Mouse (Mus musculus): Measurements from ENCODE around the gene Eef1akmt2.
A peak's percentile ranks its signal among the peaks of the same experiment; 100 is the strongest.

Eef1akmt2 gene

DNA sequence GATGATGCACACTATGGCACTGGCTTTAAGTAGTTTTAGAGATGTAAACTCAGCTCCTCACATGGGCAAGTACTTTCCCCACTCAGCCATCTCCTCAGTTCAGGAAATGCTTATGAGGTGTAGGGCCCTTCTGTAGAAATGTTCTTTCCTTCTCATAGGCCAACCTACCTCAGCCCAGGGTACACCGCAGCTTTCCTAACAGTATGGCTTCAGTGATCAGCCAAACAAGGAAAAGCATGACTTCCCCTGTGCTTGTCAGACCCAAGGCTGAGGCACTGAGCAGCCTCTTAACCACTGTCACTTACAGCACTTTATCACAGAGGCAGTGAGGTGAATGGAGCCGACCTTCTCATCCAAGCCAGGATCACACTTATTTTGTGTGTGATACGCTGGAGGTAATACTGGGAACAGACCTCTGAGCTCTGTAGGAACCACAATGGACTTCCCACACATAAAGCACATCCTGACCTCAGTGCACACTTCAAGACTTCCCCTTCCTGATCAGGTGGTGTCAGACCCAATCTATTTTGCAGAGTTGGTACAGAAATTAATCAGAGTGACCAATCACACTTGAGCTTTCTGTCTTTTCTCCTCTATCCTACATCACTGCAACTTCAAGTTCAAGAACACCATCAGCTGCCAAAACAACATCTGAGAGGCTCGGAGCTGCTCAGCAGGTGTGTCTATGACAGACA is 64.8 kb downstream of the Eef1akmt2 start:
- no peak for DNase-seq (ENCODE audit: low read depth)

- no peak for DNase-seq (ENCODE audit: low read depth)
Observed at GRCm38 (mm10) chr7:132787022-132787421, 65.5 kb downstream of the Eef1akmt2 start.

- DNase-seq (ENCODE audit: low read depth): no peak
Observed at GRCm38 (mm10) chr7:132786522-132786921, 66.0 kb downstream of the Eef1akmt2 start.

GRCm38 (mm10) chr7:132786011-132786410 is 66.5 kb downstream of the Eef1akmt2 start:
- DNase-seq (ENCODE audit: low read depth): no peak

- DNase-seq (ENCODE audit: low read depth): no peak
Observed at GRCm38 (mm10) chr7:132784101-132784500, 68.4 kb downstream of the Eef1akmt2 start.

DNA sequence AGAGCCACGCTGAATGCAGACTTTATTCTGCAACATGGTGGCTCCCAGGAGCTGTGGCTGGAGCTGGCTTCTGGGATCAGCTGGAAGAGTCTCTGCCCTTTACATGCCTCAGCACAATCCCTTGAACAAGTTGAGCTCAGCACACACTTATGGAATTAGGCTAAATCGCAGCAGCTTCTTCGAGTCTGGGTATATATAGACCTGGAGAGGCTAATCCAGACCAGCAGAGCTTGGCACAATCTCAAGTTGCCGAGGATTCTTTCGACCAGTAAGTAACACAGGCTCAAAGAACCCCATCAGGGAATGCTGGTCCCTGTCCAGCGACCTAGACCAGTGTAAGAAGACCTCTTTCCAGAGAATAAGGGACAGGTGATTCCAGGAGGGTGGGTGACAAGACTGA is 70.6 kb downstream of the Eef1akmt2 start:
- DNase-seq (ENCODE audit: low read depth): no peak

- DNase-seq (ENCODE audit: low read depth): no peak
Observed at GRCm38 (mm10) chr7:132781130-132781814, 71.2 kb downstream of the Eef1akmt2 start.

DNA sequence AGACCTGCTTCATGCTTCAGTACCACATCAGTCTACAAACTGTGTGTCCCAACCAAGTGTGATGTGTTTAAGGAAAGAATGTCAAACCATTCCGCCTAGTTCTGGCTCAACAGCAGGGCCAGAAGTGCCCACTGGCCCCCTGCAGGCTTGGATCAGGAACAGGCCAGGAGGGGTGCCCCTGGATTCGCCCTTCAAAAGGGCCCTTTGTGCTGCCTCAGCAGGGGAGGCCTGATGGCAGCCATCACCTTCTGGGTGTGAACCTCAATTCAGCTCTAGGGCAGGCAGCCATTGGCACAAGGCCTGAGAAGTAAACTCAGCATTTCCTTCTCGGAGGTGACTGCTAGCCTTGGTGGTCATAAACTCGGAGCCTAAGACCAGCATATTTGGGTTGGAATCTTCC is 71.9 kb downstream of the Eef1akmt2 start:
- DNase-seq (ENCODE audit: low read depth): peak; percentile 20

- no peak for DNase-seq (ENCODE audit: low read depth)
Observed at GRCm38 (mm10) chr7:132778630-132779029, 73.8 kb downstream of the Eef1akmt2 start.

DNA sequence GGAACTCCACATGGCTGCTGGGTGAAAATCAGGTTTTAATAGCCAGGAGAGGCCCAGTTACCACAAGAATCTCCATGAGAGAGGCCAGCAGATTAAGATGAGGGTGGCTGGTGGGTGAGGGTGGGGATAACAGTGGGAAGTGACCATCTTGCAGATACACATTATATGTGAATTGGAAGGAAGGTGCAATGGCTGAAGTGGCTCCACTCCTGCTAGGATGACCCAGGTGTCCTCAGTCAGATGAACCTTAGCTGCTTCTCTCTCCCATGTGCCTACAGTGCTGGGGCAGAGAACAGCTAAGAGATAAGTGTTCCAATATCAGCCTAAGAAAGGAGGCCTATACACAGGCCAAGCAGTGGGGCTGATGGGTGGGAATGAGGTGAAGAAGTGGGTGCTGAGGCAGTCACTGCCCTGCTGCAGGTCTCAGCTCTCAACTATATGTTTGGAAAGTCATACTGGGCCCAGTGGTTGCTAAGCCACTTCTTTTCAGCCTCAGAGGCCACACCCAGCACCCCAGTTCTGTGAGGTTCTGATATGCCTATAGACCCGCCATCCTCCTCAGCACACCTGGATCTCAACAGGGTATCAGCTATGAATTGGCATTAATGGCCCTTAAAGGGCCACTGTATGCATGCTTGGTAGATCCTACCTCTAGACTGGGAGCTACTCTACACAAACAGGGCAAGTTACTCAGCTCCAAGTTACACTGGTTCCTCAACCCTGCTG is 74.6 kb downstream of the Eef1akmt2 start:
- no peak for DNase-seq (ENCODE audit: low read depth)
